Mouse (Mus musculus): Measurements from ENCODE around the gene Camta2.

Gene Camta2

GRCm38 (mm10) chr11:70664741-70665140 is 23.2 kb downstream of the Camta2 start:
- DNase-seq (ENCODE audit: low read depth, low spot score) = no peak

- no peak for DNase-seq (ENCODE audit: low read depth, low spot score)
Observed at GRCm38 (mm10) chr11:70663957-70664356, 23.9 kb downstream of the Camta2 start.

- DNase-seq (ENCODE audit: low read depth, low spot score) = no peak
Observed at GRCm38 (mm10) chr11:70663101-70663500, 24.8 kb downstream of the Camta2 start.

- DNase-seq (ENCODE audit: low read depth, low spot score) = no peak
Observed at GRCm38 (mm10) chr11:70660571-70660970, 27.3 kb downstream of the Camta2 start.

GRCm38 (mm10) chr11:70658942-70659341 is 29.0 kb downstream of the Camta2 start:
- DNase-seq (ENCODE audit: low read depth, low spot score) = peak; percentile 44

- no peak for DNase-seq (ENCODE audit: low read depth, low spot score)
Observed at GRCm38 (mm10) chr11:70658521-70658920, 29.4 kb downstream of the Camta2 start.

GRCm38 (mm10) chr11:70657991-70658390 is 29.9 kb downstream of the Camta2 start:
- DNase-seq (ENCODE audit: low read depth, low spot score) = no peak

GRCm38 (mm10) chr11:70657573-70657972 is 30.3 kb downstream of the Camta2 start:
- no peak for DNase-seq (ENCODE audit: low read depth, low spot score)

GRCm38 (mm10) chr11:70656964-70657363 is 30.9 kb downstream of the Camta2 start, which contains the start of gene Eno3:
Gene Eno3 (plus strand): TSS chr11:70657202.
- DNase-seq (ENCODE audit: low read depth, low spot score) = no peak

- DNase-seq (ENCODE audit: low read depth, low spot score) = peak; percentile 40
Observed at GRCm38 (mm10) chr11:70656456-70656927, 31.4 kb downstream of the Camta2 start.

GRCm38 (mm10) chr11:70655571-70656455 is 32.1 kb downstream of the Camta2 start:
- peak; percentile 82 for DNase-seq (ENCODE audit: low read depth, low spot score)

- peak; percentile 79 for DNase-seq (ENCODE audit: low read depth, low spot score)
Observed at GRCm38 (mm10) chr11:70654923-70655570, 32.9 kb downstream of the Camta2 start.

- DNase-seq (ENCODE audit: low read depth, low spot score) = peak; percentile 79
Observed at GRCm38 (mm10) chr11:70654198-70654922, 33.5 kb downstream of the Camta2 start, which contains the start of gene Pfn1. Gene Pfn1 (minus strand): TSS chr11:70654644.

GRCm38 (mm10) chr11:70653345-70654197 is 34.3 kb downstream of the Camta2 start:
- peak; percentile 70 for DNase-seq (ENCODE audit: low read depth, low spot score)

GRCm38 (mm10) chr11:70652884-70653344 is 35.0 kb downstream of the Camta2 start:
- DNase-seq (ENCODE audit: low read depth, low spot score) = no peak

- DNase-seq (ENCODE audit: low read depth, low spot score) = no peak
Observed at GRCm38 (mm10) chr11:70652029-70652883, 35.6 kb downstream of the Camta2 start.

GRCm38 (mm10) chr11:70651391-70651790 is 36.5 kb downstream of the Camta2 start:
- DNase-seq (ENCODE audit: low read depth, low spot score) = no peak

- DNase-seq (ENCODE audit: low read depth, low spot score) = peak; percentile 42
Observed at GRCm38 (mm10) chr11:70650322-70651175, 37.4 kb downstream of the Camta2 start.

- no peak for DNase-seq (ENCODE audit: low read depth, low spot score)
Observed at GRCm38 (mm10) chr11:70649185-70649734, 38.6 kb downstream of the Camta2 start.
